Mouse (Mus musculus): ENCODE results near the gene Rwdd3. TPM values are rescaled to one million over a fixed set of nuclear protein-coding genes. Genes with fewer than 3 reads are reported as not detected.

Gene Rwdd3
- 4.0 and 5.2 TPM in 2 replicates for polyA plus RNA-seq (2016; fragmentation: Nextera tagmentation; extraction: Ambion mirVana)

DNA sequence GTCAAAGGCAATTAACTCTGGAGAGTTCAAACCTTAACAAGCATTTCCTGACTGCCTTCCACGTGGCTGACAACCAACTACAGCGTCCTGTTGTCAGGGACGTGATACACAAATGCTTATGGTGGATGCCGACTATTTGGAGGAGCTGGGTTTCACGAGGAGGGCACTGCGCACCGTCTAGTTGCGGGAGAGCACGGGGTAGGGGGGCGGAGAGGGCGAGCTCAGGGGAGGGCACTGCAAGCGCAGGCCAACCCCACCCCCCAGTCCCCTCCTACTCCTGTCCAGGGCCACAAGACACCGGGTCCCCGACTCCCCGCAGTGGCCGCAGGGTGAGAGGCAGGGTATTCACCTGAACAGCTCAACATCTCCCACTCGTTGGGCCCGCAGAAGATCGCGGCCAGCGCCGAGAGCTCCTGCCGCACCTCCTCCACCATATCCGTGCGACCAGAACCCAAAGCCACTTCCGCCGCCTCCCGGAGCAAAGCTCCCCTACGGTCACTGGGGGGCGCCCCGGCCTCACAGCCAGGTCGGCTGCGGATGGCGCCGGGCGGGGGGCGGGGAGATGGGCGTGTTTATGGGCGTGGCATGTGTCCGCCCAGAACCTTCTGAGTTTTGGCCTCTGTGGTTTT, at the start of gene Rwdd3:
Gene Rwdd3 (minus strand): TSS at position 453 of the 629 bp plus-strand sequence.
- peaks cover 6% of the 10 kb centered on the region; the same call in 1 of the 2 replicates for H3K36me3 ChIP-seq
- H3K4me1 ChIP-seq = peaks cover 8% of the 10 kb centered on the region; the same call in 1 of the 2 replicates
- WGBS = under 1% methylated on average over 40 of the region's 40 CpGs
- DNase-seq (ENCODE audit: low spot score) = peak; percentile 96
- peak within 1 kb of the TSS; percentile 80 for H3K4me3 ChIP-seq
- H3K27ac ChIP-seq = peak within 1 kb of the TSS; percentile 92
- no peaks in the 10 kb centered on the region for H3K9me3 ChIP-seq
- H3K27me3 ChIP-seq (ENCODE audit: insufficient read depth, poor library complexity, severe bottlenecking) = no peaks in the 10 kb centered on the region

GRCm38 (mm10) chr3:121217011-121217410, 45.5 kb upstream of the Rwdd3 start:
- no peak for DNase-seq (ENCODE audit: low spot score)
- H3K36me3 ChIP-seq = no peaks in the 10 kb centered on the region
- 83% methylated on average over 6 of the region's 6 CpGs for WGBS
- H3K9me3 ChIP-seq = no peaks in the 10 kb centered on the region
- H3K27ac ChIP-seq = no peak overlapping the region
- peaks cover 20% of the 10 kb centered on the region for H3K4me1 ChIP-seq
- no peak overlapping the region for H3K4me3 ChIP-seq
- no peaks in the 10 kb centered on the region for H3K27me3 ChIP-seq (ENCODE audit: insufficient read depth, poor library complexity, severe bottlenecking)

GRCm38 (mm10) chr3:121213501-121213900, 42.0 kb upstream of the Rwdd3 start:
- Histone ChIP-seq H3K27ac (no peak overlapping the region), H3K9me3 (no peaks in the 10 kb centered on the region), H3K4me1 (no peaks in the 10 kb centered on the region), H3K4me3 (no peak overlapping the region), H3K27me3 (ENCODE audit: insufficient read depth, poor library complexity, severe bottlenecking) (no peaks in the 10 kb centered on the region), H3K36me3 (no peaks in the 10 kb centered on the region)
- no peak for DNase-seq (ENCODE audit: low spot score)
- WGBS = 75% methylated on average over 3 of the region's 3 CpGs

DNA sequence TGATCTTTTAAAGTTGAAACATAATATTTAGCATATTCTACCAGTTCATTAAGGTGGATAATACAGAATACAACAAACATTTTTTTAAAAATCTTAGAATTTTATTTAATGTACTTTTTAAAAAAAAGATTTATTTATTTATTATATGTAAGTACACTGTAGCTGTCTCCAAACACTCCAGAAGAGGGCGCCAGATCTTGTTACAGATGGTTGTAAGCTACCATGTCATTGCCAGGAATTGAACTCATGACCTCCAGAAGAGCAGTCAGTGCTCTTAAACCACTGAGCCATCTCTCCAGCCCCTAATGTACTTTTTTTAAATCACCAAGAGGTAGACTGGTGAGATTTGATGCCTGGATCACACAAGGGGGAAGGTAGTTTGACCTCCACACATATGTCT, 40.7 kb upstream of the Rwdd3 start:
- no peaks in the 10 kb centered on the region for H3K27me3 ChIP-seq (ENCODE audit: insufficient read depth, poor library complexity, severe bottlenecking)
- H3K4me3 ChIP-seq = no peak overlapping the region
- DNase-seq (ENCODE audit: low spot score) = no peak
- H3K36me3 ChIP-seq = no peaks in the 10 kb centered on the region
- no peaks in the 10 kb centered on the region for H3K9me3 ChIP-seq
- H3K27ac ChIP-seq = no peak overlapping the region
- WGBS = 44% methylated on average over 1 of the region's 1 CpGs
- no peaks in the 10 kb centered on the region for H3K4me1 ChIP-seq

DNA sequence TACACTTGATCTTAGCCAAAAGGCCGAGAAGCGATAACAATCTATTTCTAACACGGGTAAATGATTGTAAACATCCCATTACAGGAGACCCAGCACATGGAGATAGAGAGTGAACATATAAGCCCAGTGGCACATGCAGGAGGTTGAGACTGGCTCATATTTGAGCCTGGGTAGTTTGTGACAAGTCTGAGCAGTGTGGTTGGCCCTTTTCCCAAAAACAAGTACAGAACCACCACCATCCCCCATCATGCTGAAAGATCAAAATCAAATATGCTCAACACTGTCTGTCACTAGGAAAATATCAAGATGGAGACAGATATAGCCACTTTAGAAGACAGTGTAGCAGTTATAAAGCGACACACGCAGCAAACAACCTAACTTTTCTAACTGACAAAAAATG, 37.5 kb upstream of the Rwdd3 start:
- no peak overlapping the region for H3K4me3 ChIP-seq
- no peaks in the 10 kb centered on the region for H3K4me1 ChIP-seq
- WGBS = 90% methylated on average over 5 of the region's 5 CpGs
- H3K27ac ChIP-seq = no peak overlapping the region
- no peaks in the 10 kb centered on the region for H3K27me3 ChIP-seq (ENCODE audit: insufficient read depth, poor library complexity, severe bottlenecking)
- no peak for DNase-seq (ENCODE audit: low spot score)
- H3K9me3 ChIP-seq = no peaks in the 10 kb centered on the region
- H3K36me3 ChIP-seq = no peaks in the 10 kb centered on the region

DNA sequence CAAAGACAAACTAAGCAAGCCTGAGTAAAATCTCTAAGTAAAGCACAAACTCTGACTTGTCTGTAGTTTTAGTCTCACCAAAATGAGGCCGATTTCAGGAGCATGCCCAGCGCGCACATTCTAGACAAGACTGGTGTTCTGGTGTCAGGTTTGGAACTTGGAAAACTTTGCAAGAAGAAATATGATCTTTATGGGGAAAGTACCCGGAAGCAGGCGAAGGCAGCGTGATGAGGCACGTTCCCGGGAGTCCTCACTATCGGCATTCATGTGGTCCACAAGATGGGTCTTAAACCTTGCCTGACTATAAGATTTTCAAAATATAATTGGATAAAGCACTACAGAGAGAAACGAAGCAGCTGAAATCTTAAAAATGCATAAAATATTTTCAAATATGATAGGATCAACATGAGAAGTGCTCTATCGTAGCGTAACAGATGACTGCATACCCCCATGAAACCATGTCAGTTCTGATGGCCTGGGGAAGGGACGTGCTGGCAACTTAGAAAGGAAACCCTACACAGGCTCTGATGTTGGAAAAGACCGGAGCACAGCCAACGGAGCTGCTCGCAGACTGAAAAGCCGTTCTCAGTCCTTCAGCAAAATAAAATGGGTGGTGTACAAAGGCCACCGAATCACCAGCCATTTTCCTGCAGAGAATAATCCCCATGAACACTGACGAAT, 34.8 kb upstream of the Rwdd3 start:
- Histone ChIP-seq H3K27me3 (ENCODE audit: insufficient read depth, poor library complexity, severe bottlenecking) (no peaks in the 10 kb centered on the region), H3K9me3 (no peaks in the 10 kb centered on the region), H3K4me1 (peaks cover 2% of the 10 kb centered on the region), H3K27ac (no peak overlapping the region), H3K4me3 (no peak overlapping the region), H3K36me3 (no peaks in the 10 kb centered on the region)
- WGBS = 90% methylated on average over 19 of the region's 19 CpGs
- no peak for DNase-seq (ENCODE audit: low spot score)

DNA sequence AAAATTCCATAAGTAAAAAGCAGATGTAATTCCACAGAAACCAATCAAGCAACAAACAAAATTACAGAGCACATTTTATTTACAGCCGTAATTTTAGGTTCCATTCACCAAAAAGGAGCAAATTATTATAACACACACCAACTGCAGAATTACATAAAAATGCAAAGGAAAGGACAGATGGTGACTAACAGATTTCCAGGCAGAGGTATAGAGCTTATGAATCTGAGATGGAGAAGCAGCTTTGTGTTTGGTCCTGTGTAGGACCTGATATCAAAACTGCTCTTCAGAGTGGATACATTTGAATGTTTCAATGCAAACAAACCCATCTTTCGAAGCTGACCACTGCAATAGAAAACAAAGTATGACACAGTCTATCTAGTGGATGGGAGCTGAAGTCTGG, 31.1 kb upstream of the Rwdd3 start:
- no peak overlapping the region for H3K27ac ChIP-seq
- H3K27me3 ChIP-seq (ENCODE audit: insufficient read depth, poor library complexity, severe bottlenecking) = no peaks in the 10 kb centered on the region
- 85% methylated on average over 2 of the region's 2 CpGs for WGBS
- no peak for DNase-seq (ENCODE audit: low spot score)
- no peaks in the 10 kb centered on the region for H3K36me3 ChIP-seq
- H3K4me1 ChIP-seq = peaks cover 13% of the 10 kb centered on the region
- no peaks in the 10 kb centered on the region for H3K9me3 ChIP-seq
- no peak overlapping the region for H3K4me3 ChIP-seq

- Histone ChIP-seq H3K4me1 (peaks cover 13% of the 10 kb centered on the region), H3K36me3 (no peaks in the 10 kb centered on the region), H3K4me3 (no peak overlapping the region), H3K27me3 (ENCODE audit: insufficient read depth, poor library complexity, severe bottlenecking) (no peaks in the 10 kb centered on the region), H3K27ac (no peak overlapping the region), H3K9me3 (no peaks in the 10 kb centered on the region)
- no peak for DNase-seq (ENCODE audit: low spot score)
- WGBS = 39% methylated on average over 11 of the region's 11 CpGs
Observed at GRCm38 (mm10) chr3:121201012-121201747, 29.7 kb upstream of the Rwdd3 start.

DNA sequence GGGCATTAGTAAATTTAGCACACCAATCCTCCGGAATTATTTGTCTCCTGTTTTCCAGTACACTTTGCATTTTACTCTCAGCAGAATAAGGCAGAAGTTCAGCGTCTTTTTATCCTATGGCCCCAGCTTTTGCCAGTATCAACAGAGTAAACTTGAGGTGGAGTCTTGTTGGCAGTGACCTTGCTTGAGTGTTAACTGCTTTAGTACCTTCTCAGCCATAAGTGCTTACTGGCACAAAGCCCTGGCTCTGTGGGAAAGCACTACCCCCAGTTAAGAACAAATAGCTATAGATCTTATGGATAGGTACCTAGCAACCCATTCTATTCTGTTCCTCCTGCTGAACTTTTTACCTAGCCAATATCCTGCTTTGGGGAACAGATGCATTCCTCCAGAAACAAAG, 17.7 kb upstream of the Rwdd3 start:
- H3K36me3 ChIP-seq = no peaks in the 10 kb centered on the region
- H3K27me3 ChIP-seq (ENCODE audit: insufficient read depth, poor library complexity, severe bottlenecking) = no peaks in the 10 kb centered on the region
- no peaks in the 10 kb centered on the region for H3K9me3 ChIP-seq
- WGBS = 80% methylated on average over 2 of the region's 2 CpGs
- H3K4me3 ChIP-seq = no peak overlapping the region
- H3K27ac ChIP-seq = no peak overlapping the region
- no peaks in the 10 kb centered on the region for H3K4me1 ChIP-seq
- DNase-seq (ENCODE audit: low spot score) = no peak

DNA sequence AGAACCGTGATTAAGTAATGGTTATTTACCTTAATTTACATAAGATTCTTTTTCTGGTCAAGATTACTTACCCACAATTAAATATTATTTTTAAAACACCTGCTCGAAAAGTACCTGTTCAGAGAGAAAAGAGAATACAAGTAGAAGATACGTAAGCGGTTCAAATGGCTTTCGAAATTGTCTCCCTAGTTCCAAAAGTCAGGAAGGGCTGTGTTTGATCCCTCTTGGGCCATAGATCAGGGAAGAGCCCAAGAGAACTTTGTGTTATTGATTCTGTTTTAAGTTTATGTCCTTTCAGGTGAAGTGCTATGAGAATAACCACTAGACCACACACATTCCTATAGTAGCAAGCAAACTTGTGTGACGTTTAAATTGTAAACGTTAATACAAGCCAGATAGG, 16.0 kb upstream of the Rwdd3 start:
- Histone ChIP-seq H3K36me3 (no peaks in the 10 kb centered on the region), H3K9me3 (no peaks in the 10 kb centered on the region), H3K4me1 (peaks cover 3% of the 10 kb centered on the region; the same call in 1 of the 2 replicates), H3K27me3 (ENCODE audit: insufficient read depth, poor library complexity, severe bottlenecking) (no peaks in the 10 kb centered on the region), H3K27ac (no peak overlapping the region), H3K4me3 (no peak overlapping the region)
- DNase-seq (ENCODE audit: low spot score) = no peak
- WGBS = 86% methylated on average over 7 of the region's 7 CpGs

DNA sequence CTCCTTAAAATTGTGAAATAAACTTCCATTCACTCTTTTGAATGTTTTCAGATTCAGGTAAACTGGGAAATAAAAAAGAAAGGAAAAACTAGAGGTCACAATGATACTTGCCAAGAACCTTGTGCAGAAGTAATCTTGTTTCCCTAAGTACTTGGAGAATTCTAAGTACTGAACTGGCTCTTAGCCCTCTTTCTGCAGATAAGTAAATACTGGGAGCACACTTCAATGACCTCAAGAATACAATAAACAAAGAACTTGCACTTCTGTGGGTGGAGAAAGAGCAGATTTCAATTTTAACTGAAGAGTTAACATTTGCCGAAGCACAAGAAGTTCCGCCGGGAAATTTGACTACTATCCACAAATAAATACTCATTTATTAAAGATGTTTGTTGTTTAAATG, 15.4 kb upstream of the Rwdd3 start:
- H3K27me3 ChIP-seq (ENCODE audit: insufficient read depth, poor library complexity, severe bottlenecking) = no peaks in the 10 kb centered on the region
- H3K9me3 ChIP-seq = no peaks in the 10 kb centered on the region
- H3K36me3 ChIP-seq = no peaks in the 10 kb centered on the region
- H3K27ac ChIP-seq = no peak overlapping the region
- DNase-seq (ENCODE audit: low spot score) = no peak
- H3K4me3 ChIP-seq = no peak overlapping the region
- H3K4me1 ChIP-seq = peaks cover 9% of the 10 kb centered on the region; the same call in 1 of the 2 replicates
- WGBS = 83% methylated on average over 3 of the region's 3 CpGs

GRCm38 (mm10) chr3:121185197-121185596, 13.7 kb upstream of the Rwdd3 start:
- DNase-seq (ENCODE audit: low spot score) = no peak
- peaks cover 9% of the 10 kb centered on the region; the same call in 1 of the 2 replicates for H3K4me1 ChIP-seq
- H3K36me3 ChIP-seq = no peaks in the 10 kb centered on the region
- H3K27me3 ChIP-seq (ENCODE audit: insufficient read depth, poor library complexity, severe bottlenecking) = no peaks in the 10 kb centered on the region
- no peak overlapping the region for H3K27ac ChIP-seq
- 88% methylated on average over 3 of the region's 3 CpGs for WGBS
- no peaks in the 10 kb centered on the region for H3K9me3 ChIP-seq
- H3K4me3 ChIP-seq = no peak overlapping the region

GRCm38 (mm10) chr3:121176011-121176410, 4.5 kb upstream of the Rwdd3 start:
- H3K27me3 ChIP-seq (ENCODE audit: insufficient read depth, poor library complexity, severe bottlenecking) = no peaks in the 10 kb centered on the region
- no peaks in the 10 kb centered on the region for H3K36me3 ChIP-seq
- no peak for DNase-seq (ENCODE audit: low spot score)
- peaks cover 8% of the 10 kb centered on the region; the same call in 1 of the 2 replicates for H3K4me1 ChIP-seq
- no peaks in the 10 kb centered on the region for H3K9me3 ChIP-seq
- WGBS = 88% methylated on average over 1 of the region's 1 CpGs
- H3K4me3 ChIP-seq = no peak overlapping the region
- no peak overlapping the region for H3K27ac ChIP-seq

Data from heart, embryonic 10.5 days (tissue).